Comparison of ENCODE assay signal across 15 mouse cellular contexts in the genomic region with DNA sequence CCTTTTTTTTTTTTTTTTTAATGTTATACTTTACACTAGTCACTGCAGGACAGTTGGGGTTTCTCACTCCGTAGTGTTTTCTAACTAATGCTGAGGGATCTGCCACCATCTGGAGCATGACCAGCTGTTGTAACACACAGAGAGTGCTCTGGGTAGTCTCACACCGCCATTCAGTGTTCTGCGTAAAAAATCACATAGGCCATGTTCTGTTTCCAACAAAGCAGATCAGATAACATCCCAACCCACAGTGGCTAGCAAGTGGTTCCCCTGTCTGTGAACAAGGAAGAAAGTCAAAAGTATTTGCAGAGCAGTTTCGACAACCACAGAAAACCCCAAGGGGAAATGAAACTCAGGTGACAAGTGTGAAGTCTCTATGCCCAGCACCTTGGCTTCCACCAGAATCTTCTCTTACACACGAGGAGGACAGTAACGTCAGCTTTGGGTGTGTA. TPM values are rescaled to one million over a fixed set of nuclear protein-coding genes. Genes with fewer than 3 reads are reported as not detected.
A peak's percentile ranks its signal among the peaks of the same experiment; 100 is the strongest.
DNase-seq lines count a peak whose midpoint lies in the region; ATAC-seq and TF ChIP-seq lines count a peak whose summit lies in the region.
"Had no signal": no experiment of that assay in that cellular context is flagged by ENCODE, and none has a peak within 500 bp of the region (broad histone marks: within the 10 kb centered on the region; RNA-seq: fewer than 3 reads in every experiment).

No protein-coding gene starts in this region.

- dilution Hi-C loops in CH12.LX (cut with MboI; ENCODE audit: extremely low pct_ligation_motif_present, extremely low pct_unique_long_range_greater_than_20kb, low sequenced_read_pairs) = no loop called here

- TF ChIP-seq EP300 in CH12.LX (IDR thresholded peaks at IDR 0.05; ENCODE audit: low read length) = peak; percentile 99

- H3K9ac ChIP-seq in limb, embryonic 13.5 days = no peak overlapping the region
- no peak overlapping the region for H3K9ac ChIP-seq in CH12.LX (ENCODE audit: insufficient read depth, low read depth)
- H3K9ac ChIP-seq: forebrain, embryonic 13.5 days; midbrain, embryonic 15.5 days; neural tube, embryonic 12.5 days had no signal

- no peaks in the 10 kb centered on the region for H3K79me2 ChIP-seq in CH12.LX (replicated peaks; ENCODE audit: control insufficient read depth, extremely low read depth, insufficient read depth, poor library complexity, severe bottlenecking)

- no peaks in the 10 kb centered on the region for H3K9me3 ChIP-seq in limb, embryonic 13.5 days
- no peaks in the 10 kb centered on the region for H3K9me3 ChIP-seq in limb, embryonic 10.5 days (replicated peaks)
- H3K9me3 ChIP-seq in CH12.LX (replicated peaks; ENCODE audit: low read length) = no peaks in the 10 kb centered on the region
- H3K9me3 ChIP-seq: forebrain, embryonic 13.5 days; midbrain, embryonic 15.5 days; neural tube, embryonic 12.5 days had no signal

- WGBS in limb, embryonic 13.5 days = 61% methylated on average over 6 of the region's 6 CpGs
- 85% methylated on average over 6 of the region's 6 CpGs for WGBS in limb, embryonic 10.5 days
- WGBS in spleen, adult 2 months = 10% methylated on average over 6 of the region's 6 CpGs

- H3K27me3 ChIP-seq in limb, embryonic 13.5 days = no peaks in the 10 kb centered on the region
- H3K27me3 ChIP-seq in limb, embryonic 10.5 days (ENCODE audit: low read depth, poor library complexity, severe bottlenecking) = no peaks in the 10 kb centered on the region
- H3K27me3 ChIP-seq in CH12.LX (replicated peaks) = no peaks in the 10 kb centered on the region
- H3K27me3 ChIP-seq in spleen, adult 2 months (ENCODE audit: control insufficient read depth, insufficient read depth, low read length) = no peaks in the 10 kb centered on the region
- H3K27me3 ChIP-seq: forebrain, embryonic 13.5 days; midbrain, embryonic 15.5 days; neural tube, embryonic 12.5 days had no signal

- no peak overlapping the region for H3K27ac ChIP-seq in limb, embryonic 13.5 days
- H3K27ac ChIP-seq in limb, embryonic 10.5 days = no peak overlapping the region
- no peak overlapping the region for H3K27ac ChIP-seq in CH12.LX (ENCODE audit: insufficient read depth, low read depth)
- H3K27ac ChIP-seq in spleen, adult 2 months (ENCODE audit: insufficient read depth, low read length) = peak overlapping the region; percentile 81
- H3K27ac ChIP-seq: forebrain, embryonic 13.5 days; left cerebral cortex, adult 2 months; midbrain, embryonic 15.5 days; neural tube, embryonic 12.5 days had no signal

- peak; percentile 19; the same call in 1 of the 2 replicates for ATAC-seq in limb, embryonic 13.5 days (ENCODE audit: low FRiP score, low read depth)
- peak; percentile 69 for ATAC-seq in inflammation-experienced regulatory T-cells, adult 6 months
- ATAC-seq: forebrain, embryonic 13.5 days; midbrain, embryonic 15.5 days had no signal

- H3K4me3 ChIP-seq in limb, embryonic 13.5 days = no peak overlapping the region
- H3K4me3 ChIP-seq in limb, embryonic 10.5 days = no peak overlapping the region
- H3K4me3 ChIP-seq in CH12.LX (replicated peaks in 1 of 3; ENCODE audit: low read depth in 2 of 3, low read length in 2 of 3, poor library complexity in 1 of 3) = no peak overlapping the region
- no peak overlapping the region for H3K4me3 ChIP-seq in spleen, adult 2 months (ENCODE audit: extremely low read depth, insufficient read depth, insufficient read length)
- H3K4me3 ChIP-seq: forebrain, embryonic 13.5 days; left cerebral cortex, adult 2 months; midbrain, embryonic 15.5 days; neural tube, embryonic 12.5 days had no signal

- no peaks in the 10 kb centered on the region for H3K4me1 ChIP-seq in limb, embryonic 13.5 days
- H3K4me1 ChIP-seq in limb, embryonic 10.5 days = no peaks in the 10 kb centered on the region
- peaks cover 4 to 45% of the 10 kb centered on the region in 2 experiments; a peak in 3 of 4 replicates for H3K4me1 ChIP-seq in CH12.LX (ENCODE audit: control insufficient read depth in 1 of 2, insufficient read depth in 2 of 2)
- peaks cover 3% of the 10 kb centered on the region; the same call in 1 of the 2 replicates for H3K4me1 ChIP-seq in spleen, adult 2 months (ENCODE audit: control insufficient read depth, insufficient read depth, insufficient read length)
- H3K4me1 ChIP-seq: forebrain, embryonic 13.5 days; midbrain, embryonic 15.5 days; neural tube, embryonic 12.5 days had no signal

- peak; percentile 40 for TF ChIP-seq RAD21 in CH12.LX (IDR thresholded peaks at IDR 0.05; ENCODE audit: low read depth, low read length)

- no peak for TF ChIP-seq POLR2A in CH12.LX (IDR thresholded peaks at IDR 0.05; ENCODE audit: low read depth, low read length)
- TF ChIP-seq POLR2A in spleen, adult 2 months (IDR thresholded peaks at IDR 0.05; ENCODE audit: low read depth, low read length) = no peak

- no peak for DNase-seq in limb, embryonic 10.5 days (ENCODE audit: low spot score)
- peak; percentile 96 for DNase-seq in CH12.LX (ENCODE audit: extremely low read depth)
- peak; percentile 51 to 90 for DNase-seq in spleen, adult 2 months (ENCODE audit: low read depth in 1 of 2, low spot score in 2 of 2)
- no peak for DNase-seq in embryo, embryonic 10.5 days (ENCODE audit: low spot score)
- no peak for DNase-seq in kidney, postnatal 14 days
- no peak for DNase-seq in adrenal gland, adult 2 months
- DNase-seq: cerebellum, adult 11-12 months; kidney, adult 8-10 months; thymus, adult 18-20 months had no signal

- no peaks in the 10 kb centered on the region for H3K36me3 ChIP-seq in limb, embryonic 13.5 days
- H3K36me3 ChIP-seq in limb, embryonic 10.5 days = no peaks in the 10 kb centered on the region
- H3K36me3 ChIP-seq in CH12.LX (replicated peaks in 1 of 2; ENCODE audit: control insufficient read depth in 1 of 2, insufficient read depth in 1 of 2, low read length in 1 of 2) = no peaks in the 10 kb centered on the region
- H3K36me3 ChIP-seq in spleen, adult 2 months (ENCODE audit: control insufficient read depth, insufficient read depth, low read length) = no peaks in the 10 kb centered on the region
- H3K36me3 ChIP-seq: midbrain, embryonic 15.5 days; neural tube, embryonic 12.5 days had no signal

- peak in 1 of 2 experiments; percentile 22; a peak in 1 of 4 replicates for TF ChIP-seq CTCF in CH12.LX (conservative IDR thresholded peaks at IDR 0.05 in 1 of 2, IDR thresholded peaks at IDR 0.05 in 1 of 2; ENCODE audit: low read depth in 2 of 2, low read length in 2 of 2)
- TF ChIP-seq CTCF in spleen, adult 2 months (IDR thresholded peaks at IDR 0.05; ENCODE audit: extremely low read depth, insufficient read depth, insufficient read length, insufficient replicate concordance) = no peak

- no peak overlapping the region for H3K4me2 ChIP-seq in limb, embryonic 13.5 days (replicated peaks)
- peak overlapping the region; percentile 78 for H3K4me2 ChIP-seq in CH12.LX (ENCODE audit: insufficient read depth, low read depth, poor library complexity, severe bottlenecking)
- H3K4me2 ChIP-seq: forebrain, embryonic 13.5 days; midbrain, embryonic 15.5 days; neural tube, embryonic 12.5 days had no signal

- in situ Hi-C loops in CH12.LX (cut with MboI; ENCODE audit: low pct_ligation_motif_present, low pct_unique_long_range_greater_than_20kb, low sequenced_read_pairs) = no loop called here

TF ChIP-seq in CH12.LX, 34 proteins besides CTCF, POLR2A, EP300 and RAD21 (continues in another document):
- peak; percentile 98 for TF ChIP-seq RCOR1 (conservative IDR thresholded peaks at IDR 0.05; ENCODE audit: low read depth, low read length)
- peak; percentile 37 for TF ChIP-seq SMC3 (IDR thresholded peaks at IDR 0.05; ENCODE audit: low read depth, low read length)
- TF ChIP-seq ZC3H11A (IDR thresholded peaks at IDR 0.05; ENCODE audit: low read depth, low read length) = 0 out of 2 replicates have a peak, but pooled peaks have one; percentile 12
- TF ChIP-seq JUN (IDR thresholded peaks at IDR 0.05; ENCODE audit: insufficient read depth, low read depth, low read length) = peak; percentile 58
- peak; percentile 100 for TF ChIP-seq BHLHE40 (IDR thresholded peaks at IDR 0.05; ENCODE audit: low read depth, low read length)
- no peak for TF ChIP-seq CHD1 (IDR thresholded peaks at IDR 0.05; ENCODE audit: low read depth, low read length)
- peak; percentile 70 for TF ChIP-seq MAX (IDR thresholded peaks at IDR 0.05; ENCODE audit: low read length)
- TF ChIP-seq IRF4 (IDR thresholded peaks at IDR 0.05; ENCODE audit: low read depth, low read length) = peak; percentile 99
- TF ChIP-seq SIN3A (IDR thresholded peaks at IDR 0.05; ENCODE audit: low read length) = peak; percentile 87
- 0 out of 2 replicates have a peak, but pooled peaks have one; percentile 19 for TF ChIP-seq MAZ (IDR thresholded peaks at IDR 0.05; ENCODE audit: low read depth, low read length)
- TF ChIP-seq MYC (IDR thresholded peaks at IDR 0.05; ENCODE audit: low read depth, low read length) = peak; percentile 91
- peak; percentile 92 for TF ChIP-seq MEF2A (IDR thresholded peaks at IDR 0.05; ENCODE audit: borderline replicate concordance, low read depth, low read length)
- TF ChIP-seq JUND (conservative IDR thresholded peaks at IDR 0.05; ENCODE audit: low read depth, low read length) = peak; percentile 46; the same call in 1 of the 2 replicates
- no peak for TF ChIP-seq UBTF (IDR thresholded peaks at IDR 0.05; ENCODE audit: low read depth, low read length)
- 0 out of 2 replicates have a peak, but pooled peaks have one; percentile 22 for TF ChIP-seq NRF1 (IDR thresholded peaks at IDR 0.05; ENCODE audit: low read depth, low read length)
- peak; percentile 94 for TF ChIP-seq TCF12 (IDR thresholded peaks at IDR 0.05; ENCODE audit: low read depth, low read length)
- TF ChIP-seq CHD2 (IDR thresholded peaks at IDR 0.05; ENCODE audit: low read length) = peak; percentile 61
- 0 out of 2 replicates have a peak, but pooled peaks have one; percentile 29 for TF ChIP-seq KAT2A (IDR thresholded peaks at IDR 0.05; ENCODE audit: insufficient replicate concordance, low read length)
- peak; percentile 61 for TF ChIP-seq MXI1 (IDR thresholded peaks at IDR 0.05; ENCODE audit: low read depth, low read length)
- TF ChIP-seq ZMIZ1 (IDR thresholded peaks at IDR 0.05; ENCODE audit: low read depth, low read length) = no peak
- TF ChIP-seq USF1 (IDR thresholded peaks at IDR 0.05; ENCODE audit: low read depth, low read length) = no peak

RNA-seq across cellular contexts. Expression of gene Usp6nl, which starts 13.1 kb away (rescaled TPM):
- 7.4 and 8.6 TPM in 2 replicates for polyA plus RNA-seq in limb, embryonic 13.5 days (2015; fragmentation: Nextera tagmentation; extraction: Ambion mirVana)
- 11.8 and 12.8 TPM in 2 replicates for polyA plus RNA-seq in limb, embryonic 10.5 days (2016; fragmentation: Nextera tagmentation; extraction: Ambion mirVana)
- 4.2 and 4.6 TPM in 2 replicates for total RNA-seq in CH12.LX (2012; rRNA removed)
- 4.1 and 4.3 TPM in 2 replicates for total RNA-seq in CH12.LX (2014; rRNA removed)
- polyA plus RNA-seq in CH12.LX (2012; ENCODE audit: insufficient read length, low read depth) = 12.1 and 14.2 TPM in 2 replicates
- polyA plus RNA-seq in inflammation-experienced regulatory T-cells, adult 6 months (2017; shearing (Covaris generic)) = 10 to 100 TPM in 1 of 3 experiments, 1 to 10 TPM in 2; 4.1 to 11.9 (median 7.2) TPM
- polyA plus RNA-seq in spleen, adult 2 months (2012; rRNA removed) = 6.8 and 6.9 TPM in 2 replicates
- 10 to 100 TPM; 35.9 to 42.0 TPM for total RNA-seq in adrenal gland, adult 2 months (2021)
- polyA plus RNA-seq in adrenal gland, adult 2 months (2012; rRNA removed) = 3.3 and 5.9 TPM in 2 replicates

Comparison
In these comparisons a context has a peak if more than half of its experiments do, and no peak if none do; other contexts are left out.
1. DNase-seq: peak in CH12.LX (single experiment) and spleen, adult 2 months (2 of 2); none in limb, embryonic 10.5 days (single experiment), embryo, embryonic 10.5 days (single experiment), kidney, postnatal 14 days (single experiment) and adrenal gland, adult 2 months (single experiment).